Mouse (Mus musculus) kidney, adult 2 months (tissue): Measurements from ENCODE around the gene Mier3. TPM values are rescaled to one million over a fixed set of nuclear protein-coding genes. Genes with fewer than 3 reads are reported as not detected.

ENCODE experiments used
- DNase-seq: peaks from one replicate; pipeline ENCODE4 v3.0.0; 2021
- H3K27ac ChIP-seq: fragments of 200-500 bp; 2 replicates; pipeline ENCODE4 v1.5.1; 2012; ENCODE audit warnings: low read depth, low read length, control low read depth, inconsistent platforms; ENCODE audit not compliant: insufficient read depth
- H3K27me3 ChIP-seq: fragments of 200-500 bp; replicated peaks from 2 replicates; pipeline ENCODE4 v1.6.1; 2012; ENCODE audit warnings: mild to moderate bottlenecking, moderate library complexity, low read length, inconsistent platforms; ENCODE audit not compliant: control insufficient read depth, insufficient read depth
- H3K36me3 ChIP-seq: fragments of 200-500 bp; 2 replicates; pipeline ENCODE4 v1.6.1; 2012; ENCODE audit warnings: mild to moderate bottlenecking, moderate library complexity, low read length, inconsistent platforms; ENCODE audit not compliant: control insufficient read depth, insufficient read depth
- H3K4me1 ChIP-seq: fragments of 200-500 bp; 2 replicates; pipeline ENCODE4 v1.6.1; 2011; ENCODE audit warnings: low read length; ENCODE audit not compliant: control insufficient read depth, insufficient read depth
- H3K4me3 ChIP-seq: fragments of 200-500 bp; 2 replicates; pipeline ENCODE4 v1.5.1; 2011; ENCODE audit warnings: mild to moderate bottlenecking, low read depth, low read length, control low read depth; ENCODE audit not compliant: insufficient read depth
- CTCF ChIP-seq: fragments of 200-500 bp; conservative IDR thresholded peaks from 2 replicates; pipeline ENCODE4 v1.5.1; 2011; ENCODE audit warnings: low read depth, mild to moderate bottlenecking, control low read depth, low read length, moderate library complexity, mixed read lengths; ENCODE audit not compliant: insufficient read depth, insufficient read length
- POLR2A ChIP-seq: fragments of 200-500 bp; IDR thresholded peaks from one replicate; pipeline ENCODE4 v1.6.1; 2011; ENCODE audit warnings: low read depth, low read length, control low read depth
- WGBS: fragments of 180-500 bp; shearing (Covaris S2); methylation state at CpG from one replicate; pipeline ENCODE4 v1.1.7; 2018; 5-methylcytosine and 5-hydroxymethylcytosine counted together
- polyA plus RNA-seq: library from polyadenylated mRNA; depleted of rRNA; stranded (reverse); fragments of >200 nt; gene quantifications from 2 replicates; pipeline ENCODE4 v1.2.3, GENCODE M21; 2012; rRNA removed

Mier3 gene
- polyA plus RNA-seq, 1 experiment: 4.7 TPM

DNA sequence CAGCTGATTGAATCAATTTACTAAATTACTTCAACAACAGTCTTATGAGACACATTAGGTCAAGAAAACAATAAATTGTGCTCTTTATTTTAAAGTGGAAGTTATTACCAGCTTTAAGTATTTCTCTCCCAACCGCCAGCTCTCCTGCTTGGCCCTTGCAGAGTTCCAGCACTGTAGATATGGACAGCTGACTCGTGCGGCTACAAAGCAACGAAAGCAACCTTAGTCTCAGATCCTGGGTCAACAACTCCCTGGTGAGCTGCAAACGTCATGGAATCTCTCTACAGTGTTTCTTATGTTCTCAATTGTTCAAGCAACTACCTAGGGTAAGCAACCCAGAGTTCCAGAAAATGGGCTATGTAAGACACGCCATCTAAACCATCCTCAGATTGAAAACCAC, 76.2 kb downstream of the Mier3 start:
- no peak for TF ChIP-seq POLR2A
- TF ChIP-seq CTCF: no peak
- H3K27ac ChIP-seq: no peak overlapping the region
- 86% methylated on average over 6 of the region's 6 CpGs for WGBS
- peaks cover 19% of the 10 kb centered on the region for H3K36me3 ChIP-seq
- H3K4me3 ChIP-seq: no peak overlapping the region
- no peak for DNase-seq
- no peaks in the 10 kb centered on the region for H3K4me1 ChIP-seq
- no peaks in the 10 kb centered on the region for H3K27me3 ChIP-seq

DNA sequence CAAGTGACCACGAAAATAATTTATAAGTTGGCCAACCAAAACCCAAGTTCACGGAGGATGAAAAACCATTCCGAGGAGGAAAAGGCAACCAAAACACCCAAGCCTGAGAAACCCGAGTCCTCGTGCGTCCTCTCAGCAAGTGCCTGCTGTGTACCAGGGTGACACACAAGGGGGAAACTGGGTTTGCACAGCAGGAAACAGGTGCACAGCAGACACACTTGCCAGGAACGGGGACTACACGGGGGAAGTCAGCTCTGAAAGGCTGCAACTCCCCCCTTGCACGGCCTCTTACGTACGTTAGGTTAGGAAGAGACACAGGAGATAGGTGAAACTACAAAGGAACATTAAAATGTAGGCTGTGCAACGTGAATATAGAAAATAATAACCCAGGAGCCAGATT, 81.7 kb downstream of the Mier3 start:
- H3K4me3 ChIP-seq: no peak overlapping the region
- TF ChIP-seq CTCF (no peak), POLR2A (no peak)
- peaks cover 14% of the 10 kb centered on the region for H3K36me3 ChIP-seq
- H3K4me1 ChIP-seq: no peaks in the 10 kb centered on the region
- H3K27me3 ChIP-seq: no peaks in the 10 kb centered on the region
- DNase-seq: no peak
- WGBS: 88% methylated on average over 12 of the region's 12 CpGs
- H3K27ac ChIP-seq: no peak overlapping the region

Other genes with a start within 250 kb of the Mier3 start
- 2.4 and 4.9 TPM in 2 replicates for gene Gpbp1, start 190.9 kb upstream of the Mier3 start, polyA plus RNA-seq
- not detected in 2 replicates for gene Gm49496, start 131.0 kb upstream of the Mier3 start, polyA plus RNA-seq
- not detected in 2 replicates for gene Gm10198, start 88.2 kb upstream of the Mier3 start, polyA plus RNA-seq
- gene Map3k1, start 128.0 kb downstream of the Mier3 start, polyA plus RNA-seq: 16.6 and 17.8 TPM in 2 replicates